Mouse (Mus musculus) adrenal gland, postnatal 14 days (tissue): ENCODE results near the gene Acaca. TPM values are rescaled to one million over a fixed set of nuclear protein-coding genes. Genes with fewer than 3 reads are reported as not detected.
A peak's percentile ranks its signal among the peaks of the same experiment; 100 is the strongest.
"Not testable (repeated sequence)": the region's sequence is repeated elsewhere in the genome, so short reads cannot be mapped to it uniquely, and the experiment has no call there.

Experiments
- DNase-seq: peaks from one replicate; pipeline ENCODE4 v3.0.0; 2021; ENCODE audit warnings: mixed read lengths
- total RNA-seq: library from RNA; stranded (reverse); gene quantifications from 2 replicates; pipeline ENCODE4 v1.2.3, GENCODE M21; 2021

The Acaca gene
- total RNA-seq, 1 experiment from 2014 or later = 100 TPM

- DNase-seq = not testable (repeated sequence)
These were observed 262.6 kb downstream of the Acaca start for GRCm38 (mm10) chr11:84392066-84392465.

DNA sequence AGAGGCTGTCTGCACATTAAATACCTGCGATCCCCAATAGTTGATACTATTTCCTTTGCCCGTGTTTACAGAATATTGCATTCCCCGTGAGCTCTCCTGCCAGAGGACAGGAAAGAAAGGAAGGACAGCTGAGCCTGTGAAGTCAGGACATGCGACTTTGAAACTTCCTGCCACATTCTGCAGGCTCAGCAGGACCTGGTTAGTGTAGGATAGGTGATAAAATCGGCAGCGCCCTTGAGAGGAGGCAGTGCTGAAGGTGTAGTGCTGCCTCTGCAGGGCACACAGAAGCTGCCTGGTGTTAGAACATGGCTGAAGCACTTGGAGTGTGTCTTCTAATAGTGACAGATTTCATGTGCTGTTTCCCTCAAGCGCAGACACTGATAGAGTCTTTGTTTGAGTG is 264.1 kb downstream of the Acaca start:
- DNase-seq = no peak

DNA sequence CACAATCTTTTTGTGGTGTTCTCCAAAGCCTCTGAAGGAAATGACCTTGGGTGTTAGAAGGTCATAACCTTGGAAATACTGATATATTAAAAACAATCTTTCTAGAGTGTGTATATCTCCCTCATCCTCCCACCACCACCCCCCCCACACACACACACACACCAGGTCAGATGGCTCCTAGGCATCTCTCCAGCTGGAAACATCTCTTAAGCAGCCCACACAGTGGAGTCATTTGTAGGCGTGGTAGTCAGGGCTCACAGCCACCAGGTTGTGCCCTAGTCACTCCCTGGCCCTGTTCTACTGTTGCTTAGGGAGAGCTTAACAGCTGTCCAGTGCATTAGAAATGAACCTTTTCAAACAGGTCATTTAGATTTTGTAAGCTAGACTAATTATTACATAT is 265.5 kb downstream of the Acaca start:
- DNase-seq = peak; percentile 61

GRCm38 (mm10) chr11:84406733-84407132 is 277.3 kb downstream of the Acaca start:
- DNase-seq = no peak

GRCm38 (mm10) chr11:84410383-84410782 is 280.9 kb downstream of the Acaca start:
- no peak for DNase-seq

DNA sequence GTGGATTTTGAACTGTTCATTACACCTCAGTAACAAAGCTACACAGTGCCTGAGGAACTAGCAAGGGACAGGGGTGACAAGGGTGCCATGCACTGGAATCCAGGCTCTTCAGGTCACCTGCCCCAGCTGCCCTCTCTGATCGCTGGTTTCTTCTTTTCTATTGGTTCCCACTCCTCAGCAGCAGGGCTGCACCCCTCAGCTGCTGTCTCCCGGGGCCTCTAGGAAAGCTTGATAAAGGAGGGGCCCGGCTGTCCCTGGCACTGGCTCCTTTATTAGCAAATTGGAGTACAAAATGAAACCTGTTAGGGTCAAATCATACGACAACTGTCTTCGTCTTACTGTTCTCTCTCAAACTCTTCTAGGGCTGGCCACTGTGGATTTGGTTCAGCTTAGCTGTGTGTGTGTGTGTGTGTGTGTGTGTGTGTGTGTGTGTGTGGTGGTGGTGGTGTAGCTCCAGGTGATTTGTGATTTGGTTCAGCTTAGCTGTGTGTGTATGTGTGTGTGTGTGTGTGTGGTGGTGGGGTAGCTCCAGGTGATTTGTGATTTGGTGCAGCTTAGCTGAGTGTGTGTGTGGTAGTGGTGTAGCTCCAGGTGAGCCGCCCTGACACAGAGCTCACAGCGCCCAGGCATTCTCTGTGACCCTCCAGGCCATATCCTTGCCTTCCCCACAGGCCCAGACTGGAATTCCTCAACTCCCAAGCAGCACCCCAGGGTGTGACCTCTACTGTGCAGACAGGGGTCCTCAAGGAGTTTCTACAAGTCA is 281.6 kb downstream of the Acaca start:
- no peak for DNase-seq

DNA sequence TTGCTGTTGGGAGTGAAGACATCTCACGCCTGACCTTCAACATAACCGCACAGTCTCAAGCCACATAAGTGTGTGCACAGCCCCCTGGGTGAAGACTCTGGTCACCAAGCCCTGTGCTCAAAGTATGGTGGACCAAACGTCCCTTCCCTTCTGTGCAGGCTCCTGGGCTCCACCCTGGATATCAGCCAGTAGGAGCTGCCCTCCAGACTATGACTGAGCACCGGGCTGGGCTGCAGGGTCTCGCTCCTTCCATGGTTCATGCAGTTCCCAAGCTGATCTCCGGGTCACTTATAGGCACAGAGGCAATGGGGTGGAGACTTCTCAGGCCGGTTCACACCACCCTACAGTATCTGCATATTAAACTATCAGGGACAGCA is 282.2 kb downstream of the Acaca start:
- no peak for DNase-seq

- DNase-seq = no peak
These were observed 282.9 kb downstream of the Acaca start for GRCm38 (mm10) chr11:84412201-84412934.

DNA sequence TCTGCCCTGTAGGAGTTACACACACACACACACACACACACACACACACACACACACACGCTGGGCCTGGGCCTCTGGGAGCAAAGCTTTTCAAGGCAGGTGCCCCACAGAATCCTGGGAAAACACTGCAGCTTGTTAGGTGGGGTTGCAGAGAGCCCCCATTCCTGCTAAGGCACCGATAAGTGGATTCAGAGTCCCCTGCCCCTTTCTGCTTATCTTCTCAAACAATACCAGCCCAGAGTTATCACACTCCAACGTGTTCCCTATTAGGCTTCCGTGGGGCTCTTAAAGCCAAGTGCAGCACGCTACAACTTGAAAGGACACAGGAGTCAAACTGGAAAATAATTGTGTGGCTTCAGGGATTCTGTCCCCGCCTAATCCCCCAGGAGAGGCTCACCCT is 283.6 kb downstream of the Acaca start:
- no peak for DNase-seq

DNA sequence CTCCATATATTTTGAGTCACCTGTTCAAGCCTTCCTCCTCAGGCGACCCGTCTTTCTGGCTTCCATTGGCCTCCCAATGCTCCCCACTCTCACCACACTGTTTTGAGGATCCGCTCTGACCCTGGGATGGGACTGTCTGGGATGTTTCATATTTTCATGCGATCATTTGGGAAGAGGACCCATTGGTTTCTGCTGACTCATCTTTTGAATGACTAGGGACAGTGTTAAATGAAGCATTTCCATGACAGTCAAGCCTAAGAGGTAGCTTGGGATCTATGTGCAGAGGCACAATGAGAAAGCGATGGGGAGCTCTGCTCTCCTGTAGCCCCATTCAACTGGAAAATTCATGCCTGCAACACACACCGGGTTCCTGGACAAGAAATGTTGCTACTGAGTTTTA is 291.3 kb downstream of the Acaca start:
- DNase-seq = no peak

DNA sequence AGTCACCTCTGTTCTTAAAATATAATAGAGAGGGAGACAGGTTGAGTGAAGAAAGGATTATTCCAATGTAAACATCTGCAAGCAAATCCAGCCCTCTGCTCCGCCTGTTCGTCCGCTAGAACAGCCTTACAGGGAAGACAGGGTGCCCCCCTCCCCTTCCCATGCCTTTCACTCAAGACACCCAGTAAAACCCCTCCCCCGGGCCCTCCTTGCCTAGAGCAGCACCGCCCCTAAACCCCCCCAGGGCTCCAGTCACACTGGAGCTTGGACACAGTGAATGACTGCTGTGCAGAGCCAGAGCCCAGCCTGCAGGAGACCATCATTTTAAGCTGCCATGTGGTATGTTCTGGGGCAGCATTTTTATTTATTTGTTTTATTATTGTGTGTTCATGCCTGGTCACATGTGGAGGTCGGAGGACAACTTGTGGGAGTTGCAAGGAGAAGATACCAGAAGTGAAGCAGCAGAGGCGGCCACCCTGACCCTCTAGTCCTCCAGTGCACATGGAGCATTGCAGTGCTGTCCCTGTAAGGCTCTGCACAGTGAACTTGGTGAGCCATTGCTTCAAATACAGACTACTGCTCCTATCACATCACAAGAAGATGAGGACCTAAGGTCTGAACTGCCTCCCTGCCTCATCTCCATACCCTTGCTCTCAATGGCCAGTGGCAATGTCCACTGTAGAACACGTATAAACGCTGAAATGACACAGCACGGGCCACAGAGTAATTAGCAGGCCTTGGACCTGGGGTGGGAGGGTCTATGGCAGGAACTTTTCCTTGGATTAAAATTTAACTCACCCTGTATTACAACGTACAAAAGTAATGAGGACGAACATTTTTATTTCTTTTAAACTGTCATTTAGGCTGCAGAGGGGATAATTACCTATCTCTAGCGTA is 296.5 kb downstream of the Acaca start:
- DNase-seq = no peak

GRCm38 (mm10) chr11:84426633-84426998 is 297.1 kb downstream of the Acaca start:
- no peak for DNase-seq

DNA sequence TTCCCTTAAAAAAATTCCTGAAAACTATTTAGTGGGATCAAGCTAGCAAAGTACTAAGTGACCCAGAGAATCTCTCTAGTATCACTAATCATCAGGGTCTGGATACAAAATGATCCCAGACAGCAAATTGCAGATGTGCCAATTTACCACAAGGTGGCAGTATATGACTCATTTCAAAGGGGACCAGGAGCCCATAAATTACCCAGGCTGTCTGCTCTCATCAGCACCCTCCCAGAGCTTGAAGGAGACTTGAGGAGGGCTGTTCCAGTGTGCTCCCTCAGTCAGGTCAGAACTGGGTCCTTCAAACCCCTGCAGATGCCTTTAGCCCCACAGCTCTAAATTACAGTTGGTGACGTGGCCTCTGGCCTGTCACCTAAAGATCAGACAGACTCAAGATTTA is 300.1 kb downstream of the Acaca start:
- peak; percentile 27 for DNase-seq

- no peak for DNase-seq
These were observed 300.9 kb downstream of the Acaca start for GRCm38 (mm10) chr11:84430336-84430735.

GRCm38 (mm10) chr11:84434879-84435278 is 305.4 kb downstream of the Acaca start:
- DNase-seq = no peak

DNA sequence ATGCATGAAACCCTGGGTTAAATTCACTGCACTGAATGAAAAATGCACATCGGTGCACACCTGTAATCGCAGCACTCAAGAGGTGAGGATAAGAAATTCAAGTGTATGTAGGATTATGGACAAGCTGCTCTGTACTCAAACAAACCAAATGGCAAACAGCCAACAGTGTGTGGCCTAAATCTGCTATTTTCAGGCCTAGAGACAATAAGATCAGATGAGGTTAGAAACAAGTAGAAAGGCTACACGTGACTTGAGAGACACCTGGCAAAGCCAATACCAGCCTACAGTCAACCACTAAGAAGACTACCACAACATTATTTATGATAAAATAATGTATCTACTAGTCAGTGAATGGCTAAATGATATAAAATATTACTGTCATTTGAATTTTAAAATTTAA is 310.9 kb downstream of the Acaca start:
- DNase-seq = no peak

DNA sequence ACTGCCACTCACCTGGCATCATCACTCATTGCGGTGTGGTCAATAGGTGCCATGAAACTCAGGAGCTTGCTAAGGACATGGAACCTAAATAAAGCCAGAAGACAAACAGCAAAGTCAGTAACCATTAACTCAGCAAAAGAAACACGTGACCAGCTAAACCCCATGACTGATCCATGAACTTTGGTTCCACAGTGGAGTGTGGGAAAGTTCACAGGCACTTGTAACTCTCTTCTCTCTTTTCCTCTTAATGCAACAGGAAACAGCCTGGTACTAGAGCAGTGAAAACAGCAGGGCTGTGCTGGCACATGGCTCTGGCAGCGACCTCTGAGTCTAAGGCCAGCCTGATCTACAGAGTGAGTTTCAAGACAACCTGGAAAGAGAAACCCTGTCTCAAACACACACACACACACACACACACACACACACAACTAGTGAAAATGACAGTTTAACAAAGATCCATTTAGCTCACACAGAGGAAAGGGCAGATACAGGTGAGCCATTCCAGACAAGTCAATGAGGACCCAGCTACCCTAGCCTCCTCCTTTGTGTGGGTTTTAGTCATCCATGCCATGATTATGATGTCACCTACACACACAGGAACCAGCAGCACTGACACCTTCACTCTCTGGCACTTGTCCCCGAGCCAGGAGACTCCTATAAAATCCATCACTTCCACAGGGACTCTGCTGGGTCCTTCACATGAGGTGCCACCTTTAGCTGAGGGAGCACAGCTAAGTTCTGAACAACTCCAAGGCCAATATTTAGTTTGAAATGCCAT is 313.3 kb downstream of the Acaca start:
- DNase-seq = no peak

Other genes with a start within 250 kb of the Acaca start
- 18.7 and 19.7 TPM in 2 replicates for gene Ddx52, start 187.6 kb upstream of the Acaca start, total RNA-seq
- 38.6 and 45.5 TPM in 2 replicates for gene Synrg, start 165.2 kb upstream of the Acaca start, total RNA-seq
- gene Dusp14, start 60.4 kb upstream of the Acaca start, total RNA-seq = 4.4 and 4.9 TPM in 2 replicates
- gene Tada2a, start 72 bp upstream of the Acaca start, total RNA-seq = 15.5 and 16.7 TPM in 2 replicates
- 0.26 TPM in 1 of 2 replicates, not detected in the other for gene Gm11437, start 37.8 kb downstream of the Acaca start, total RNA-seq